Mouse (Mus musculus) embryonic facial prominence, embryonic 12.5 days (tissue): Measurements from ENCODE around the gene Osbpl10. TPM values are rescaled to one million over a fixed set of nuclear protein-coding genes. Genes with fewer than 3 reads are reported as not detected.

Experiments
- ATAC-seq: fragments of 200-750 bp; cut with Nextera tagmentation; 2 replicates; pipeline ENCODE4 v1.8.0; 2017; ENCODE audit not compliant: insufficient number of reproducible peaks, insufficient read depth, low FRiP score, low TSS enrichment
- H3K27ac ChIP-seq: fragments of 300-500 bp; sonication (generic); 2 replicates; pipeline ENCODE4 v1.5.1; 2016; ENCODE audit warnings: mild to moderate bottlenecking
- H3K27me3 ChIP-seq: fragments of 300-500 bp; sonication (generic); 2 replicates; pipeline ENCODE4 v1.6.1; 2016; ENCODE audit warnings: mild to moderate bottlenecking, moderate library complexity
- H3K36me3 ChIP-seq: fragments of 300-500 bp; sonication (generic); 2 replicates; pipeline ENCODE4 v1.6.1; 2016; ENCODE audit warnings: mild to moderate bottlenecking
- H3K4me1 ChIP-seq: fragments of 300-500 bp; sonication (generic); 2 replicates; pipeline ENCODE4 v1.6.1; 2016
- H3K4me2 ChIP-seq: fragments of 300-500 bp; sonication (generic); replicated peaks from 2 replicates; pipeline ENCODE4 v1.6.1; 2016; ENCODE audit warnings: mild to moderate bottlenecking, moderate library complexity
- H3K4me3 ChIP-seq: fragments of 300-500 bp; sonication (generic); 2 replicates; pipeline ENCODE4 v1.5.1; 2016; ENCODE audit warnings: mild to moderate bottlenecking
- H3K9ac ChIP-seq: fragments of 300-500 bp; sonication (generic); 2 replicates; pipeline ENCODE4 v1.6.1; 2016; ENCODE audit warnings: mild to moderate bottlenecking, moderate library complexity
- H3K9me3 ChIP-seq: fragments of 300-500 bp; sonication (generic); 2 replicates; pipeline ENCODE4 v1.6.1; 2016; ENCODE audit warnings: mild to moderate bottlenecking, moderate library complexity
- WGBS: fragments of 180-500 bp; shearing (Covaris S2); methylation state at CpG from one replicate; pipeline ENCODE4 v1.1.7; 2016; 5-methylcytosine and 5-hydroxymethylcytosine counted together
- polyA plus RNA-seq: library from polyadenylated mRNA; unstranded; fragments of >200 nt; fragmentation: Nextera tagmentation; extraction: Ambion mirVana; gene quantifications from 2 replicates; pipeline ENCODE4 v1.2.1, GENCODE M21; 2016

The Osbpl10 gene
- polyA plus RNA-seq, 1 experiment from 2014 or later, result 2.9 TPM

- Histone ChIP-seq H3K4me3 (no peak overlapping the region), H3K9ac (no peak overlapping the region), H3K9me3 (no peaks in the 10 kb centered on the region), H3K27me3 (no peaks in the 10 kb centered on the region), H3K4me1 (no peaks in the 10 kb centered on the region), H3K27ac (no peak overlapping the region), H3K4me2 (no peak overlapping the region), H3K36me3 (no peaks in the 10 kb centered on the region)
- 82% methylated on average over 15 of the region's 15 CpGs for WGBS
- no peak for ATAC-seq
Observed at GRCm38 (mm10) chr9:115100181-115100915, 122.0 kb downstream of the Osbpl10 start.

- no peak overlapping the region for H3K27ac ChIP-seq
- H3K4me3 ChIP-seq, result no peak overlapping the region
- no peaks in the 10 kb centered on the region for H3K4me1 ChIP-seq
- no peak for ATAC-seq
- H3K9ac ChIP-seq, result no peak overlapping the region
- H3K9me3 ChIP-seq, result no peaks in the 10 kb centered on the region
- H3K4me2 ChIP-seq, result no peak overlapping the region
- H3K27me3 ChIP-seq, result no peaks in the 10 kb centered on the region
- no peaks in the 10 kb centered on the region for H3K36me3 ChIP-seq
- WGBS, result 75% methylated on average over 7 of the region's 7 CpGs
Observed at GRCm38 (mm10) chr9:115107430-115107829, 129.1 kb downstream of the Osbpl10 start.

GRCm38 (mm10) chr9:115110655-115111054 is 132.3 kb downstream of the Osbpl10 start:
- no peak overlapping the region for H3K4me2 ChIP-seq
- H3K36me3 ChIP-seq, result no peaks in the 10 kb centered on the region
- ATAC-seq, result no peak
- H3K27ac ChIP-seq, result no peak overlapping the region
- H3K4me1 ChIP-seq, result no peaks in the 10 kb centered on the region
- no peaks in the 10 kb centered on the region for H3K9me3 ChIP-seq
- no peak overlapping the region for H3K4me3 ChIP-seq
- no peaks in the 10 kb centered on the region for H3K27me3 ChIP-seq
- H3K9ac ChIP-seq, result no peak overlapping the region
- 56% methylated on average over 3 of the region's 3 CpGs for WGBS

- H3K9me3 ChIP-seq, result no peaks in the 10 kb centered on the region
- H3K27me3 ChIP-seq, result no peaks in the 10 kb centered on the region
- peaks cover 11% of the 10 kb centered on the region for H3K4me1 ChIP-seq
- no peak overlapping the region for H3K4me3 ChIP-seq
- H3K36me3 ChIP-seq, result no peaks in the 10 kb centered on the region
- WGBS, result 81% methylated on average over 10 of the region's 10 CpGs
- no peak overlapping the region for H3K4me2 ChIP-seq
- no peak overlapping the region for H3K27ac ChIP-seq
- no peak for ATAC-seq
- H3K9ac ChIP-seq, result no peak overlapping the region
Observed at GRCm38 (mm10) chr9:115117314-115117713, 138.9 kb downstream of the Osbpl10 start.

GRCm38 (mm10) chr9:115120276-115120675 is 141.9 kb downstream of the Osbpl10 start:
- Histone ChIP-seq H3K36me3 (no peaks in the 10 kb centered on the region), H3K27ac (peak overlapping the region; percentile 66; the same call in 1 of the 2 replicates), H3K27me3 (no peaks in the 10 kb centered on the region), H3K4me2 (no peak overlapping the region), H3K4me1 (peaks cover 11% of the 10 kb centered on the region), H3K9me3 (no peaks in the 10 kb centered on the region), H3K4me3 (no peak overlapping the region), H3K9ac (no peak overlapping the region)
- ATAC-seq, result no peak
- 88% methylated on average over 5 of the region's 5 CpGs for WGBS

GRCm38 (mm10) chr9:115120678-115121224 is 142.4 kb downstream of the Osbpl10 start:
- 63% methylated on average over 17 of the region's 17 CpGs for WGBS
- ATAC-seq, result peak; percentile 68

GRCm38 (mm10) chr9:115127342-115127741 is 149.0 kb downstream of the Osbpl10 start:
- 52% methylated on average over 10 of the region's 10 CpGs for WGBS
- no peaks in the 10 kb centered on the region for H3K9me3 ChIP-seq
- no peak overlapping the region for H3K27ac ChIP-seq
- H3K4me1 ChIP-seq, result no peaks in the 10 kb centered on the region
- H3K27me3 ChIP-seq, result no peaks in the 10 kb centered on the region
- no peak overlapping the region for H3K4me3 ChIP-seq
- no peak overlapping the region for H3K4me2 ChIP-seq
- no peaks in the 10 kb centered on the region for H3K36me3 ChIP-seq
- ATAC-seq, result no peak
- H3K9ac ChIP-seq, result no peak overlapping the region

More at GRCm38 (mm10) chr9:115120678-115121224, 142.4 kb downstream of the Osbpl10 start:
- Histone ChIP-seq H3K9me3 (no peaks in the 10 kb centered on the region), H3K4me1 (peaks cover 11% of the 10 kb centered on the region), H3K27ac (peak overlapping the region; percentile 66; the same call in 1 of the 2 replicates), H3K4me3 (no peak overlapping the region), H3K4me2 (no peak overlapping the region), H3K36me3 (no peaks in the 10 kb centered on the region), H3K9ac (no peak overlapping the region), H3K27me3 (no peaks in the 10 kb centered on the region)

- Histone ChIP-seq H3K36me3 (no peaks in the 10 kb centered on the region), H3K4me3 (no peak overlapping the region), H3K4me2 (no peak overlapping the region), H3K27ac (no peak overlapping the region), H3K27me3 (no peaks in the 10 kb centered on the region), H3K9ac (no peak overlapping the region), H3K4me1 (0 out of 2 replicates have a peak, but pooled peaks cover 7% of the 10 kb centered on the region), H3K9me3 (no peaks in the 10 kb centered on the region)
- WGBS, result 68% methylated on average over 2 of the region's 2 CpGs
- no peak for ATAC-seq
Observed at GRCm38 (mm10) chr9:115133926-115134325, 155.6 kb downstream of the Osbpl10 start.

GRCm38 (mm10) chr9:115134736-115135135 is 156.4 kb downstream of the Osbpl10 start:
- H3K36me3 ChIP-seq, result no peaks in the 10 kb centered on the region

GRCm38 (mm10) chr9:115135352-115135751 is 157.0 kb downstream of the Osbpl10 start:
- H3K4me2 ChIP-seq, result no peak overlapping the region
- 0 out of 2 replicates have a peak, but pooled peaks cover 7% of the 10 kb centered on the region for H3K4me1 ChIP-seq
- no peak for ATAC-seq
- H3K27me3 ChIP-seq, result no peaks in the 10 kb centered on the region
- no peaks in the 10 kb centered on the region for H3K9me3 ChIP-seq
- WGBS, result 80% methylated on average over 8 of the region's 8 CpGs
- H3K36me3 ChIP-seq, result no peaks in the 10 kb centered on the region
- H3K27ac ChIP-seq, result no peak overlapping the region
- no peak overlapping the region for H3K4me3 ChIP-seq
- no peak overlapping the region for H3K9ac ChIP-seq

More at GRCm38 (mm10) chr9:115134736-115135135, 156.4 kb downstream of the Osbpl10 start:
- no peak overlapping the region for H3K27ac ChIP-seq
- no peak overlapping the region for H3K4me3 ChIP-seq
- no peak overlapping the region for H3K4me2 ChIP-seq
- ATAC-seq, result no peak
- WGBS, result 58% methylated on average over 4 of the region's 4 CpGs
- H3K9ac ChIP-seq, result no peak overlapping the region
- 0 out of 2 replicates have a peak, but pooled peaks cover 7% of the 10 kb centered on the region for H3K4me1 ChIP-seq
- no peaks in the 10 kb centered on the region for H3K27me3 ChIP-seq
- no peaks in the 10 kb centered on the region for H3K9me3 ChIP-seq

GRCm38 (mm10) chr9:115137858-115138257 is 159.5 kb downstream of the Osbpl10 start:
- ATAC-seq, result no peak
- H3K4me1 ChIP-seq, result 0 out of 2 replicates have a peak, but pooled peaks cover 7% of the 10 kb centered on the region
- no peaks in the 10 kb centered on the region for H3K27me3 ChIP-seq
- H3K9me3 ChIP-seq, result no peaks in the 10 kb centered on the region
- no peak overlapping the region for H3K4me3 ChIP-seq
- H3K27ac ChIP-seq, result no peak overlapping the region
- H3K36me3 ChIP-seq, result no peaks in the 10 kb centered on the region
- no peak overlapping the region for H3K9ac ChIP-seq
- 60% methylated on average over 3 of the region's 3 CpGs for WGBS
- H3K4me2 ChIP-seq, result no peak overlapping the region
